Mouse (Mus musculus) cerebellum, adult 2 months (tissue): Measurements from ENCODE around the gene Ddx25. TPM values are rescaled to one million over a fixed set of nuclear protein-coding genes. Genes with fewer than 3 reads are reported as not detected.

Experiments
- DNase-seq, 2 experiments: peaks; one replicate each; pipeline ENCODE4 v3.0.0; 2021
- H3K27ac ChIP-seq: fragments of 200-500 bp; 2 replicates; pipeline ENCODE4 v1.5.1; 2012; ENCODE audit warnings: low read length, control low read depth, inconsistent platforms; ENCODE audit not compliant: insufficient read depth
- H3K27me3 ChIP-seq: fragments of 200-500 bp; 2 replicates; pipeline ENCODE4 v1.6.1; 2012; ENCODE audit warnings: inconsistent platforms, mild to moderate bottlenecking, low read length, moderate library complexity; ENCODE audit not compliant: control insufficient read depth, insufficient read depth
- H3K4me1 ChIP-seq: fragments of 200-500 bp; 2 replicates; pipeline ENCODE4 v1.6.1; 2011; ENCODE audit warnings: low read length; ENCODE audit not compliant: control insufficient read depth, insufficient read depth
- H3K4me3 ChIP-seq: fragments of 200-500 bp; replicated peaks from 2 replicates; pipeline ENCODE3; 2011; ENCODE audit warnings: mild to moderate bottlenecking, low read depth, low read length, control low read depth; ENCODE audit not compliant: insufficient read depth
- CTCF ChIP-seq: fragments of 200-500 bp; IDR thresholded peaks from 2 replicates; pipeline ENCODE4 v1.5.1; 2011; ENCODE audit warnings: low read depth, mild to moderate bottlenecking, control low read depth, low read length, moderate library complexity, borderline replicate concordance; ENCODE audit not compliant: insufficient read depth
- POLR2A ChIP-seq: fragments of 200-500 bp; IDR thresholded peaks from 2 replicates; pipeline ENCODE4 v1.6.1; 2011; ENCODE audit warnings: low read length, control low read depth, borderline replicate concordance; ENCODE audit not compliant: insufficient read depth
- WGBS: fragments of 180-500 bp; shearing (Covaris S2); methylation state at CpG from one replicate; pipeline ENCODE4 v1.1.7; 2018; 5-methylcytosine and 5-hydroxymethylcytosine counted together
- polyA plus RNA-seq: library from polyadenylated mRNA; depleted of rRNA; stranded (reverse); fragments of >200 nt; gene quantifications from 2 replicates; pipeline ENCODE4 v1.2.3, GENCODE M21; 2012

The Ddx25 gene
- polyA plus RNA-seq, 1 experiment = 19.2 TPM

DNA sequence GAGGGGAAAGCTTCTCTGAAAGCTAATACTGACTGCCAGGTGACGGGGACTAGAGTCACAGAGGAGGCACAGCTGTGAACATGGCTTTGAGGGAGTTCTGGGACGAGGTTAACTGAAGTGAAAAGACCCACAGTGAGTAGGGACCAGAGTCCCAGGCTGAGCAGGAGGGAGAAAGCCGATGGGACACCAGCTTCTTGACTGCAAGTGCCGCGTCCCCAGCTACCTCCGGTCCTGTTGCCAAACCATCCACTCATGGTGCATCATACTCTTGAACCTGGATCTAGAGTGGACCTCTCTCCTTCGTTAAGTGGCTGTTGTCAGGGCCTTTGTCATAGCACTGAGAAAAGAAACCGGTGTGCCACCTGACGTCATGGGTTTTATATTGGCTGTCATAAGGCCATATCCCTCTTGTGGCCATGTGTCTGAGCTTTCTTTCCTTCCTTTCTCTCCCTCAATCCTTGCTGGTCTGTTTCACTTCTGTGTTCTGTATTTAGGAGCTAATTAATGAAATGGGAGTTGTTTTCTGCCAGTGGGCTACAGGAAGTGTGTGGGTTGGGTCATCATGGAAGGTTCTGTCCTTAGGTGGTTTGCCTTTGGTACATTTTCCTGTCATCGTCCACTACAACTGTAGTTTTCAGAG is 55.8 kb downstream of the Ddx25 start:
- no peak overlapping the region for H3K4me3 ChIP-seq
- H3K4me1 ChIP-seq = no peaks in the 10 kb centered on the region
- H3K27me3 ChIP-seq = no peaks in the 10 kb centered on the region
- TF ChIP-seq CTCF = no peak
- TF ChIP-seq POLR2A = no peak
- H3K27ac ChIP-seq = no peak overlapping the region
- WGBS = 78% methylated on average over 10 of the region's 10 CpGs
- no peak for DNase-seq

DNA sequence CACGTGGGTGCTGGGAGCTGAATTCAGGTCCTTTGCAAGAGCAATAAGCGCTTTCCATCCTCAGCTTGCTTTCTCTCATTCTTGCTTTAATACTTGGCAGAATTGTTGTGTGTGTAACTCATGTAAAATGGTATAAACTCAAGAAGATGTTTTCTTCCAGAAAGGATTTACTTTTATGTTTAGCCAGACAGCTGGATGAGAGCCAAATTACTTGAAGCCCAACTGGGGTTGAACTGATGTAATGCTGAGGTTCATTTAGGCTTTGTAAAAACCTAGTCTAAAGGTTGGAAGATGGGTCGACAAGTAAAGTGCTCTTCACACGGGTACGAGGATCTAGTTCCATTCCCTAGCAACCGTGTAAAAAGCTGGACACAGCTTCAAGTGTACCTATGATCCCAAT is 58.4 kb downstream of the Ddx25 start:
- TF ChIP-seq POLR2A (no peak), CTCF (no peak)

GRCm38 (mm10) chr9:35495471-35495870 is 62.9 kb downstream of the Ddx25 start:
- WGBS = 84% methylated on average over 3 of the region's 3 CpGs
- Histone ChIP-seq H3K27ac (no peak overlapping the region), H3K4me1 (no peaks in the 10 kb centered on the region), H3K27me3 (no peaks in the 10 kb centered on the region), H3K4me3 (no peak overlapping the region)
- TF ChIP-seq CTCF (no peak), POLR2A (no peak)
- DNase-seq = no peak

More for the DNA sequence above, 58.4 kb downstream of the Ddx25 start:
- 65% methylated on average over 6 of the region's 6 CpGs for WGBS
- Histone ChIP-seq H3K27me3 (no peaks in the 10 kb centered on the region), H3K4me3 (no peak overlapping the region), H3K27ac (no peak overlapping the region), H3K4me1 (no peaks in the 10 kb centered on the region)
- DNase-seq = no peak

- H3K27me3 ChIP-seq = no peaks in the 10 kb centered on the region
- no peak for DNase-seq
- no peaks in the 10 kb centered on the region for H3K4me1 ChIP-seq
- TF ChIP-seq CTCF (no peak), POLR2A (no peak)
- WGBS = 68% methylated on average over 4 of the region's 4 CpGs
- no peak overlapping the region for H3K4me3 ChIP-seq
- H3K27ac ChIP-seq = no peak overlapping the region
Observed at GRCm38 (mm10) chr9:35494937-35495336, 63.4 kb downstream of the Ddx25 start.

DNA sequence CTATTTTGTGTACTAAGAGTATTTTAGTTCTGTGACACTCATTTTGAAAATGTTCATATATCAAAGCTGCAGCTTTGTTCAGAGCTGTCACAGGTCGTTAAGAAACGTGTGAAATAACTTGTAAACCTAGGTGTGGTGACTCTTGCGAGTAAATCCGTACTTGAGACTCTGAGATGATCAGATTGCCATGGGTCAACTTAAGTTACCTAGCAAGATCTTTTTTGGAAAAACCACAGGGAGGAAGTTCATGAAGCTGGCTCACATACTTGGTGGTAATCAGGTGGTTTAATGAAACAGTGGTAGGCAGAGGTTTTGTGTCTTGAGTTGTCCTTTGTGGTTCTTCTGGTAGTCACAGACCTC is 64.6 kb downstream of the Ddx25 start:
- Histone ChIP-seq H3K27me3 (no peaks in the 10 kb centered on the region), H3K4me3 (no peak overlapping the region), H3K4me1 (no peaks in the 10 kb centered on the region), H3K27ac (no peak overlapping the region)
- WGBS = 71% methylated on average over 4 of the region's 4 CpGs
- TF ChIP-seq CTCF = no peak
- TF ChIP-seq POLR2A = no peak
- DNase-seq = no peak

DNA sequence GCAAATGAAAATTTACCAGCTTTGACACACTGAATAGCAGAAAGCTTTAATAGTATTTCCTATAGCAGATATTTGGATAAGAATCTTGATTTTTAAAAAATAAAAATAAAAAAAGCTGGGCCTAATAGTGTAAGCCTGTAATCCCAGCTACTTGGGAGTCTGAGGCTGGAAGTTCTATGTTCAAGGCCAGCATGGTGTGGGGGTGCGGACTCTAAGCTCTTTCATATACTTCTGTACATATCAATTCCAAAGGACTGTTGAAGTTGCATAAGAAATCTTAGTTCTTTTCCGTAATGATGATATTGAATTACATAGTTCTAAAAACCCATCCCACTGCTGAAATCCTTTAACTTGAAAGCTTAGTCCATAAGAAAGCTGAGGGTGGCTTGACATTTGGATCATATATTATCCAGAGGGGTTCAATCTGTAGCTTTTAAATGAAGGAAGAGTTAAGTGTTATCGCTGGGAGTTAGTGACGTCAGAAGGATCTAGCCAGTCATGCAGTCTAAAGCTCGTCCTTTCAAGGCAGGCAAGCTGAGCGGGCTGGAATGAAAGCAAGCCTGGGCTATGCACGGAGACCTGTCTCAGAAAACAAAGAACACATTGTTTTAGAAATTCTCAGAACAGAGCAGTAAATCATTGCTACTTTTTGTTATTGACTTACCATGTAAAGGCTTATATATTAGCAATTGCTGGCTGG is 65.1 kb downstream of the Ddx25 start:
- TF ChIP-seq POLR2A = no peak
- TF ChIP-seq CTCF = no peak
- Histone ChIP-seq H3K4me1 (no peaks in the 10 kb centered on the region), H3K27ac (no peak overlapping the region), H3K27me3 (no peaks in the 10 kb centered on the region), H3K4me3 (no peak overlapping the region)
- WGBS = 72% methylated on average over 7 of the region's 7 CpGs
- no peak for DNase-seq

- H3K4me3 ChIP-seq = no peak overlapping the region
- no peak for DNase-seq
- no peak overlapping the region for H3K27ac ChIP-seq
- no peaks in the 10 kb centered on the region for H3K4me1 ChIP-seq
- 68% methylated on average over 11 of the region's 11 CpGs for WGBS
- TF ChIP-seq CTCF (no peak), POLR2A (no peak)
- no peaks in the 10 kb centered on the region for H3K27me3 ChIP-seq
Observed at GRCm38 (mm10) chr9:35491109-35491866, 67.0 kb downstream of the Ddx25 start.
